Mouse (Mus musculus): ENCODE data around the gene Rras2.

Rras2 gene

GRCm38 (mm10) chr7:114071851-114072616, 45.5 kb downstream of the Rras2 start:
- no peak for DNase-seq (ENCODE audit: low read depth, low spot score)

GRCm38 (mm10) chr7:114071395-114071794, 46.2 kb downstream of the Rras2 start:
- DNase-seq (ENCODE audit: low read depth, low spot score): no peak

- no peak for DNase-seq (ENCODE audit: low read depth, low spot score)
Measured at GRCm38 (mm10) chr7:114070458-114070840, 47.1 kb downstream of the Rras2 start.

- no peak for DNase-seq (ENCODE audit: low read depth, low spot score)
Measured at GRCm38 (mm10) chr7:114069726-114070457, 47.7 kb downstream of the Rras2 start.

- no peak for DNase-seq (ENCODE audit: low read depth, low spot score)
Measured at GRCm38 (mm10) chr7:114068956-114069533, 48.5 kb downstream of the Rras2 start.

GRCm38 (mm10) chr7:114066529-114067178, 50.9 kb downstream of the Rras2 start:
- no peak for DNase-seq (ENCODE audit: low read depth, low spot score)

GRCm38 (mm10) chr7:114065407-114066185, 52.0 kb downstream of the Rras2 start:
- no peak for DNase-seq (ENCODE audit: low read depth, low spot score)

- no peak for DNase-seq (ENCODE audit: low read depth, low spot score)
Measured at GRCm38 (mm10) chr7:114063966-114064365, 53.6 kb downstream of the Rras2 start.

GRCm38 (mm10) chr7:114063534-114063933, 54.0 kb downstream of the Rras2 start:
- DNase-seq (ENCODE audit: low read depth, low spot score): no peak

GRCm38 (mm10) chr7:114062451-114062850, 55.1 kb downstream of the Rras2 start:
- DNase-seq (ENCODE audit: low read depth, low spot score): no peak

GRCm38 (mm10) chr7:114060445-114060844, 57.1 kb downstream of the Rras2 start:
- DNase-seq (ENCODE audit: low read depth, low spot score): no peak

- DNase-seq (ENCODE audit: low read depth, low spot score): no peak
Measured at GRCm38 (mm10) chr7:114058927-114059441, 58.6 kb downstream of the Rras2 start.

- no peak for DNase-seq (ENCODE audit: low read depth, low spot score)
Measured at GRCm38 (mm10) chr7:114058166-114058565, 59.4 kb downstream of the Rras2 start.

- no peak for DNase-seq (ENCODE audit: low read depth, low spot score)
Measured at GRCm38 (mm10) chr7:114053720-114054119, 63.9 kb downstream of the Rras2 start.

GRCm38 (mm10) chr7:114045814-114046213, 71.8 kb downstream of the Rras2 start:
- DNase-seq (ENCODE audit: low read depth, low spot score): no peak

- no peak for DNase-seq (ENCODE audit: low read depth, low spot score)
Measured at GRCm38 (mm10) chr7:114043929-114044549, 73.5 kb downstream of the Rras2 start.

GRCm38 (mm10) chr7:114042973-114043928, 74.3 kb downstream of the Rras2 start:
- no peak for DNase-seq (ENCODE audit: low read depth, low spot score)

- DNase-seq (ENCODE audit: low read depth, low spot score): no peak
Measured at GRCm38 (mm10) chr7:114041349-114041748, 76.2 kb downstream of the Rras2 start.

GRCm38 (mm10) chr7:114037237-114037636, 80.3 kb downstream of the Rras2 start:
- DNase-seq (ENCODE audit: low read depth, low spot score): no peak

All from brain, embryonic 18.5 days (tissue).